Mouse (Mus musculus) right cerebral cortex, postnatal 25 days (tissue): ENCODE data around the gene Usp47.
"Not testable (repeated sequence)": the region's sequence is repeated elsewhere in the genome, so short reads cannot be mapped to it uniquely, and the experiment has no call there.

ENCODE experiments used
- DNase-seq: peaks from one replicate; pipeline ENCODE4 v3.0.0; 2022

Gene Usp47

GRCm38 (mm10) chr7:112042758-112043157 lies 19.5 kb downstream of the Usp47 start:
- DNase-seq = no peak

DNA sequence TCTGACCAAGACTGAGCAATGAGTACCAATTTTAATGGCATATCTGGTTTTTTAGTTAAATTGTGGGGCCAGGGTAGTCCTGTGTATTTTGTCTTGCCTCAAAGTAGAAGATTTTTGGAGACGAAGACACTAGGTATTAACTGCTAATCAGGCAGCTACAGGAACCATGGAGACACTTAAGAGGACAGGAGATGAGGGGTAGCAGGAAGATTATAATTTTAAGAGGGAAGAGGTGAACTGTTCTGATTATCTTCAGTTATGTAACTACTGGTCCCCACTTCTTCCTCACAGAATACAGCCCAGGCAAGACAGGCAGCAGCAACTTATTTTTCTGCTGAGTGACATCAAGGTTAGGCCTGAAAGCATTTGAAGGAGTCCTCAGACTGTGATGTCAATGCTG lies 21.9 kb downstream of the Usp47 start:
- no peak for DNase-seq

DNA sequence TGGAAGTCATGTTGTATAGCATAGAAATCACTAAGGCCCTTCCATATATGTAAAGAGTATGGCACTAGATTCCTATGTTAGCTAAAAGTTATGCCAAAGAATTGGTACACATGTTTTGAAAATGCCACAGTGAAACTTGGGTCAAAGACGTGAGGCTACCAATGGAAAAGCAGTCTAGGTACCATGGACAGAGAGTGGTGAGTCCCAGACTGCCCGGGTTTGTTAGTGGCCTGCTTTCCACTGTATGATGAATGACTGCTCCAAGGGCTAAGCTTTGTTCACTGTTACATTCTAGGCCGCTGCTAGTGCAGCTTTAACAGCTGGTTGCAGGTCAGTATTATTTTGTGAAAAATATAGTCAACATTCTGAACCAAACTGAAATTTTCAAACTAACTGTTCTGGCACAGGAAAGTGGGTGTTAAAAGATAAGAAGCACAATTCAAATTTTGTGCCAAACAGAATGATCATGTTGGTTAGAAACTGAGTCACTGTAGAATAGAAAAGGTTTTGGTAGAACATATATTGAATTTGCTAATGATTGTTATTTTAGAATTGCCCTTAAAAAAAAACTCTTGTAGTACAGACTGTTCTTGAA lies 22.6 kb downstream of the Usp47 start:
- no peak for DNase-seq

DNA sequence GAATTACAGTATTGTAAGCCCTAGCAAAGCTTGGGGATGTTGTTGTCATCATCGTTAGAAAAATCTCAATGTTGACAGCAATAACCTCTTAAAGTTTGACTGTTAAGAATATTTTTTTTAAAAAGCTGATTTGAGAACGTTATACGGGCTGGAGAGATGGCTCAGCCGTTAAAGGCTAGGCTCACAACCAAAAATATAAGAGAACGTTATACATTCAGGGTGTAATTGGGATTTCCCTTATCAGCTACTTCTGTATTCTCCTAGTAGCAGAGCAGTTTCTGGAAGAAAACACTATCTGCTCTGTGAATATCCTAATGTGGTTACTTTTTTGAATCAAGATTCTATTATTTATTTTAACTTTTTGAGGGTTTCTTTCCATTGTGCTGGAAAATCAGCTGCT lies 25.3 kb downstream of the Usp47 start:
- no peak for DNase-seq

DNA sequence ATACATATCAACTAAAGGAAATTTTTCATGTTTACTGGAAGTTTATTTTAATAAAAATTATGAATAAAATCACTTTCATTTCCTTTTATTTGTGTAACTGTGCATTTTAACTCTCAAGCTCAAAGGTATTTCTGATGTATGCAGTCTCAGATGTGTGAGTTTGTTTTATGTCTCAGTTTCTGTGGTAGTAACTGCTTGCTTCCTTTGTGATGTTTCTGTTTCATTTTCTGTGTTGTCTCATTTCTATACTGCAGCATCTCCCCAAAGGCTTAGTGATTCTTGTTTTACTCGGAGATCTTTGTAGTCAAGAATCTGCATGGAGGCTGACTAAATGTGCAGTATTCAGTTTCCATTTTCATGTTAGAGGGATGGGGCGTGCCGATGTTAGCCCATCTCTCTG lies 30.4 kb downstream of the Usp47 start:
- DNase-seq = no peak

DNA sequence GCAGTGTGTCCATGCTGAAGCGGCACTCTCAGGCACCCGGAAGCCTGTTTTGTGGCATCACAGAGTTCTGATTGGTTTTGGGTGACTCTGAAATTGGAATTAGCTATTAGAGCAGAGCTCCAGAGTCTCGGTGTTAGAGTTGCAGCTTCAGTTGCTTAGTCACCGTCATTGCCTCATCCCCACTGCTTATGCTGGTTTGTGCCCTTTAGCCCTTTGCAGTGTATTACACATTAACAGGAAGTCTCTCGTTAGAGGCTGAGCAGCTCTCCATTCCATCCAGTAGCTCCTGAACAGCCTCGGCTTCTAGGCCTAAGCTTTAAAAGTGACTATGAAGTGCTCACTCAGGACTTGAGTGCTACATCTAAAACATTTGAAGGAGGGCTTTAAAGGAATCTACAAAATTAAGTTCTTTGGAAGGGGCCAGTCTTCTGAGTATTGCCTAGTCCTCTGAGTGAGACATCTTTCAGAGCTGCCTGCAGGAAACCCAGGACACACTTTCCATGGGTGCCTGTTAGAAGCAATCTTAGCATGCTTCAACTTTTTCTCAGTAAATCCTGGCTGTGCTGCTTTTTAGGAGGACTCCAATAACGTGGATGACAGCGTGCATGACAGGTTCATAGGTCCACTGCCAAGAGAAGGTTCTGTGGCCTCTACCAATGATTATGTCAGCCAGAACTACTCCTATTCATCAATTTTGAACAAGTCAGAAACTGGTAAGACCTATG lies 32.8 kb downstream of the Usp47 start:
- DNase-seq = no peak

GRCm38 (mm10) chr7:112074868-112075267 lies 51.6 kb downstream of the Usp47 start:
- no peak for DNase-seq

DNA sequence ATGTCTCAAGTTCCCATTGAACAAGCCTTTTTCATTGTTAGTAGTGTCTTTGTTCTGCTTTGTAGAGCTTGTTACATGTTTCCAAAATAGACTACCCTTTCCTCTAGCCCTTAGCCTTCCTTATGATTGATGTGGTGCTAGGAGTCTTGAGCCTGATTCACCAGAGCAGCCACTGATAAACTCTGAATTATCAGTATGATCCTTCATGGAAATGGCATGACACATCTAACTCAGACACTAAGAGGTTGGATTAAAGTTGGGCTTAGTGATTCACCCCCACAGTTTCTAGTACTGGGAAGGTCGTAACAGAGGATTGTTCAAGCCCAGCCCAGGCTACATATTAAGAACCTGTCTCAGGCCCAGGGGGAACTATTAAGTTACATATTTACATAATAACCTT lies 59.3 kb downstream of the Usp47 start:
- DNase-seq = no peak

DNA sequence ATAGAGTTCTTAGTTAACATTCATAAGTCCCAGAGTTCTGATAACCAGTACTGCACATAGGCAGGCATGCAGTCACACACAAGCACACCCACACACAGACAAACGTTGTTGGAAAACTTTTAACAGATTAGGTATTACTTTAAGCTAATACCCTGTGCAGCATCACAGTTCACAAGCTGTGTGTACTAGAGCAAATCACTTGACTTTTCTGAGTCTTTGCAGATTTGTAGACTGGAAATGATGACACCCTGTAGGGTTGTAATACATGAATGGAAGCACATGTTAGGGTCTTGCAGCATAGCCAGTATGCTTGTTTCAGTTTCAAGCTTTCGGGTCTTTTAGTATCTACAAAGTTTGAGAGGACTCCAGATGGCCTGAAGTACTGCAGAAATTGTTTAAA lies 60.9 kb downstream of the Usp47 start:
- DNase-seq = no peak

DNA sequence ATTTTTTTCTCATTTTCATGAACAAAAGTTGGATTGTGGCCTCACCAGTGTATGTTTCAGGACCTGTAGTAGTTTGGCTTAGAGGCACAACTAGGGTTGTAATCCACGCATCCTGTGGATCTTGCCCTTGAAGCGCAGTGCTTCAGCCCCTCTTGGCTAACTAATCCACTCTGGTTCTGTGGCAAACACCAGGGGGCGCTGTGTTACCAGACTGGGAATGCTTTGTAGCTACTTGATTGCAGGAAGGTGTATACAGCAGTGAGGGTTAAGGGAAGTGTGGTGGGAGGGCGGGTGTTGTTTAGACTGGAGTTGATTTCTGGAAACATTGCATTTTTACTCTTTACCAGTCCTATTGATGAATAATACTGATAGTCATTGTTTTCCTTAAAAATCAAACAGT lies 61.8 kb downstream of the Usp47 start:
- DNase-seq = peak; percentile 75

DNA sequence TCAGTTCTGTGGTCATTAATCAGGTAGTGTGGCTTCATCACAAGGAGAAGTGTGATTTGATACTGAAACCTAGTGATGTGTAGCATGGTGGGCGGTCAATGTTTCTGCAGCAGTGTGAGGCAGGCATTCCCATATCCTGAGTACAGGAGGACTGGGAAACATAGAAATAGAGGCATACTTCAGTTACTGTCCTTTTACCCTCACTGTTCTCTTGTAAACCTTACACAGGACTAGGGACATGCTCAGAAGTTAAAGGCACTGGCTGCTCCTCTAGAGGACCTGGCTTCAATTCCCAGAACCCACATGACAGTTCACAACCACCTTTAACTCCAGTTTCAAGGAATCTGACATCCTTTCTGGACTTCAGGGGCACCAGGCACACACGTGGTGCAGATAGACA lies 62.9 kb downstream of the Usp47 start:
- DNase-seq = no peak

- DNase-seq = not testable (repeated sequence)
Measured at GRCm38 (mm10) chr7:112094923-112095322, 71.6 kb downstream of the Usp47 start.

GRCm38 (mm10) chr7:112100887-112101286 lies 77.6 kb downstream of the Usp47 start:
- no peak for DNase-seq

DNA sequence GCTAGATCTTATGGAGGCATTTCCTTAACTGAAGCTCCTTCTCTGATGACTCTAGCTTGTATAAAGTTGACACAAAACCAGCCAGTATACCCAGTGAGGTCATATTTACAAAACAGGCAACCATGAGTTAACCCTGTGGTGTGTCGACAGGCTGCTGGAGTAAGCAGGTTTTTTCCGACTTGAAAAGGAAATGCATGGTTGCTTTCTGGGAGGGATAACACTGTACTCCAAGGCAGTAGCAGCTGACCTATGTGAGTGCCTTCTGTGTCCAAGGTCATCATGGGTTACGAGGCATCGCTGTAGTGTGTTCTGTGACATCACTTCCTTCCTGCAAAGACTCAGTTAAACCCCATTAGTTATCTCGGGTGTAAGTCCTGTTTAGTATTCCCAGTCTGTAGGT lies 79.6 kb downstream of the Usp47 start:
- no peak for DNase-seq

DNA sequence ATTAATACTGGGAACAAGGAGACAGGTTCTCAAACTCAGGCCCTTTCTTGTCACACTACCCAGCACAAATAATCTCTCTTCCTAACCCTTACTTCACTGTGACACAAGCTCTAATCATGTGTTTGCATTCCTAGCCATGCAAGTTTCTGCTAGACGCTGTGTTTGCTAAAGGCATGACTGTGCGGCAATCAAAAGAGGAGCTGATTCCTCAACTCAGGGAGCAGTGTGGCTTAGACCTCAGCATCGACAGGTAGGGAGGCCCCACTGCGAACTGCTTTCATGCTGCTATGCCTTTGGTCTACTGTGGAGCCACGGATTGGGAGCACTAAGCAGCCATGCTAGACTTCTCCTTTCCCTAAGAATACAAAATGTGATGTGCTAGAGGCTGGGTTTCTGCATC lies 80.5 kb downstream of the Usp47 start:
- DNase-seq = no peak

GRCm38 (mm10) chr7:112108757-112109156 lies 85.5 kb downstream of the Usp47 start:
- no peak for DNase-seq

- DNase-seq = no peak
Measured at GRCm38 (mm10) chr7:112110638-112111372, 87.5 kb downstream of the Usp47 start.

- DNase-seq = no peak
Measured at GRCm38 (mm10) chr7:112117501-112117900, 94.2 kb downstream of the Usp47 start.

DNA sequence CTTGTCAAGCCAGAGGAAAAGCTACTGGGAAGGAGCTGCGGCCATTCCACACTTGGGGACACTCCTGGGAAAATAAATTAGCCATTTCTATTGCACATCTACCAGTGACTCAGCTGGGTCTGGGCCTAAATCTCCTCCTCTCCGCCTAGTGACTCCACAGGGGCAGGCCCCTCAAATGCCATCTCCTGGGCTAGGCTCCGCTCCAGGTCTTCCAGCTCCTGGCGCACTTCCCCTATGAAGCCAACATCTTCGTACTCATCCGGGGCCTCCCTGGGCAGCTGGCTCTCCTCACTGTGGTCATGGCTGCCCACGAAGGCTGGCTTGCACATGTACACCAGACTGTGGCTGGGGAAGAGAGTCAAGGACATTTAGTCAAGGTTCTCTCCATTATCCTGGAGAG lies 94.8 kb downstream of the Usp47 start:
- DNase-seq = no peak

- DNase-seq = no peak
Measured at GRCm38 (mm10) chr7:112119248-112119647, 95.9 kb downstream of the Usp47 start.

GRCm38 (mm10) chr7:112120861-112121810 lies 97.8 kb downstream of the Usp47 start:
- DNase-seq = no peak

DNA sequence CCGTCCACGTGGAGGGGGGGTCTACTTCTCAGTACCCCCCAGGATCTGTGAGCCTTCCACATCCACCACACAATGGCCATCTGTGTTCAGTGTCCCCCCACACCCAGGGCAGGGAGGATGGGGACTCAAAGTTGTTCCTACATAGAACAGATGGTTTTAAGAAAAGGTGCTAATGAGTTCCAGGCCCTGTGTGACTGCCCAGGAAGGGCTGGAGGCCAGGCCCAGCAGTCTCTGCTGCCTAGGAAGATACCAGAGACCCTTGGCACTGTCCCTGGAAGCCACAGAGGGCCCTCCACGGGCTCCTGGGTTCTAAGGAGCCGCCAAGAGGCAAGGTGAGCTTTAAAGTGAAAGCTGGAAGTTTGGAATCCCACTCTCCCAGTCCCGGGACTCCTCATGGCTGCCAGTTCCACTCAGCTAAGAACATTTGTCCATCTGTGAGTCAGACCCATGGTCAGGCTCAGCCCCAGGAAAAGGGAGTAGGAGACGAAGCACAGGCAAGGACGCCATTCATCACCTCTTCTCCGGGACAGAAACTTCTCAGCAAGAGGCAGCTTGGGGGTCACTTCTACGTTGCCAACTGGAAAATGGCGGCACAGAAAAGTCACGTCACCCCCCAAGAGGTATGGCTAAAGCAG lies 98.7 kb downstream of the Usp47 start:
- DNase-seq = no peak

DNA sequence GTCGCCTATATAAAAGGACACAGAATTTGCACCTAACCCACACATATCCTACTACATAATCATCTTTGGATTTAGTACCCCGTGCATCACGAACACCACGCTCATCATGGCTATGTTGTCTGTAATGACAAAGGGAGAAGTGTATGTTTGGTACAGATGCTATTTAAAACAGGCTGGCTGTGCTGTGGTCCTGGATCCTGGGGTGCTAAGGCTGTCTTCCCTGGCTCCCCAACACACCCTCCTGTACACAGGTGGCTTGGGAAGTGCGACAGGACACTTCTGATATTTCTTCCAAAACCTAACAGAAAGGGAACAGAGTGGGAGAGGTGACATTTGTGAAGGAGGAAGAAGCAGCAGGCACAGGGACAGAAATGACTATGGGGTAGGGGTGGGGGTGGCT lies 100.3 kb downstream of the Usp47 start:
- DNase-seq = peak; percentile 75
